Mouse (Mus musculus): ENCODE results near the gene Olfr603. TPM values are rescaled to one million over a fixed set of nuclear protein-coding genes. Genes with fewer than 3 reads are reported as not detected.

Olfr603 gene
- polyA plus RNA-seq (2017; shearing (Covaris generic)): not detected

DNA sequence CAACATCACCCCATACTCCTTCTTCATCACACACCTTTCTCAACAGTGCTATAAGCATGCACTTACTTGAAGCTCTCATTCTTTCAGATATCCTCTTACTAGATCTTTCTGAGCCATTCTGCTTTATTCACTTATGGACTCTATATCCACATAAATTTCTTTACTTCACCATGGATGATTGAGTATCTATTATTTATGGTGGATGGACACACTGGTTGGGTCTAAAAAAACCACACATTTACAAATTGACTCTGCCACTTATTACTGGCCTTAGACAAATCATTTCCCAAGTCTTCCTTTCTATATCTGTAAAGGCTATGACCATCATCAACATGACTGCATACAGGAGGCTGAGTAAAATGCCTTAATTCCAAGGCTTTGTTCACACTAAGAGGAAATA, at the start of gene Olfr603:
Gene Olfr603, minus strand, starts transcription at position 101 of the 400 bp plus-strand sequence.

GRCm38 (mm10) chr7:103414772-103415171, 28.8 kb upstream of the Olfr603 start, which contains the start of gene Usp17lc:
Gene Usp17lc (plus strand): TSS chr7:103415072.

GRCm38 (mm10) chr7:103362555-103362954, 23.4 kb downstream of the Olfr603 start, which contains the start of gene Olfr601:
Gene Olfr601 (minus strand): TSS chr7:103362655.

GRCm38 (mm10) chr7:103349569-103349968, 36.4 kb downstream of the Olfr603 start, which contains the start of gene Olfr600:
Gene Olfr600 (minus strand): TSS chr7:103349669.

GRCm38 (mm10) chr7:103335617-103336016, 50.4 kb downstream of the Olfr603 start, which contains the start of gene Olfr599:
Gene Olfr599 (plus strand): TSS chr7:103335917.

Other genes with a start within 250 kb of the Olfr603 start
- gene Olfr588-ps1, start 245.3 kb downstream of the Olfr603 start, polyA plus RNA-seq (2017; shearing (Covaris generic)): not detected
- not detected for gene Olfr589, start 229.8 kb downstream of the Olfr603 start, polyA plus RNA-seq (2017; shearing (Covaris generic))
- gene Olfr591, start 207.8 kb downstream of the Olfr603 start, polyA plus RNA-seq (2017; shearing (Covaris generic)): 0.11 TPM
- gene Olfr592, start 201.4 kb downstream of the Olfr603 start, polyA plus RNA-seq (2017; shearing (Covaris generic)): 0.06 TPM
- gene Olfr593, start 174.3 kb downstream of the Olfr603 start, polyA plus RNA-seq (2017; shearing (Covaris generic)): not detected
- gene Olfr594, start 169.2 kb downstream of the Olfr603 start, polyA plus RNA-seq (2017; shearing (Covaris generic)): 0.12 TPM
- gene Usp17ld, start 133.7 kb downstream of the Olfr603 start, polyA plus RNA-seq (2017; shearing (Covaris generic)): not detected
- gene Olfr596, start 80.5 kb downstream of the Olfr603 start, polyA plus RNA-seq (2017; shearing (Covaris generic)): 0.27 TPM
- gene Olfr597, start 69.9 kb downstream of the Olfr603 start, polyA plus RNA-seq (2017; shearing (Covaris generic)): not detected
- gene Olfr598, start 62.6 kb downstream of the Olfr603 start, polyA plus RNA-seq (2017; shearing (Covaris generic)): not detected
- gene Olfr599, start 50.3 kb downstream of the Olfr603 start, polyA plus RNA-seq (2017; shearing (Covaris generic)): not detected
- gene Olfr600, start 36.5 kb downstream of the Olfr603 start, polyA plus RNA-seq (2017; shearing (Covaris generic)): not detected
- gene Olfr601, start 23.5 kb downstream of the Olfr603 start, polyA plus RNA-seq (2017; shearing (Covaris generic)): not detected
- not detected for gene Usp17lc, start 28.9 kb upstream of the Olfr603 start, polyA plus RNA-seq (2017; shearing (Covaris generic))
- gene Olfr605, start 59.3 kb upstream of the Olfr603 start, polyA plus RNA-seq (2017; shearing (Covaris generic)): not detected
- gene Olfr606, start 62.9 kb upstream of the Olfr603 start, polyA plus RNA-seq (2017; shearing (Covaris generic)): not detected
- gene Olfr607, start 78.0 kb upstream of the Olfr603 start, polyA plus RNA-seq (2017; shearing (Covaris generic)): 0.09 TPM
- not detected for gene Olfr608, start 83.7 kb upstream of the Olfr603 start, polyA plus RNA-seq (2017; shearing (Covaris generic))
- gene Olfr609, start 111.9 kb upstream of the Olfr603 start, polyA plus RNA-seq (2017; shearing (Covaris generic)): not detected
- gene Olfr610, start 125.9 kb upstream of the Olfr603 start, polyA plus RNA-seq (2017; shearing (Covaris generic)): not detected
- gene Olfr611, start 134.7 kb upstream of the Olfr603 start, polyA plus RNA-seq (2017; shearing (Covaris generic)): not detected
- gene Olfr612, start 156.5 kb upstream of the Olfr603 start, polyA plus RNA-seq (2017; shearing (Covaris generic)): not detected
- not detected for gene Olfr613, start 161.9 kb upstream of the Olfr603 start, polyA plus RNA-seq (2017; shearing (Covaris generic))
- gene Olfr615, start 169.9 kb upstream of the Olfr603 start, polyA plus RNA-seq (2017; shearing (Covaris generic)): not detected
- gene Olfr616, start 183.0 kb upstream of the Olfr603 start, polyA plus RNA-seq (2017; shearing (Covaris generic)): not detected
- not detected for gene Olfr617, start 186.9 kb upstream of the Olfr603 start, polyA plus RNA-seq (2017; shearing (Covaris generic))
- gene Olfr618, start 203.9 kb upstream of the Olfr603 start, polyA plus RNA-seq (2017; shearing (Covaris generic)): not detected
- not detected for gene Olfr619, start 214.4 kb upstream of the Olfr603 start, polyA plus RNA-seq (2017; shearing (Covaris generic))
- not detected for gene Olfr620, start 226.4 kb upstream of the Olfr603 start, polyA plus RNA-seq (2017; shearing (Covaris generic))

All from effector memory CD4-positive, alpha-beta T cell, adult 5 months (primary cell).